8 mouse cellular contexts compared by ENCODE assay signal in genomic region chr12:32060247-32061089, GRCm38 (mm10). TPM values are rescaled to one million over a fixed set of nuclear protein-coding genes. Genes with fewer than 3 reads are reported as not detected.
DNase-seq lines count a peak whose midpoint lies in the region; ATAC-seq and TF ChIP-seq lines count a peak whose summit lies in the region.

No protein-coding gene starts in this region.

- no peak for TF ChIP-seq RAD21 in CH12.LX (IDR thresholded peaks at IDR 0.05; ENCODE audit: low read depth, low read length)

- no peaks in the 10 kb centered on the region for H3K9me3 ChIP-seq in kidney, embryonic 15.5 days (replicated peaks)
- H3K9me3 ChIP-seq in CH12.LX (replicated peaks; ENCODE audit: low read length): no peaks in the 10 kb centered on the region
- no peaks in the 10 kb centered on the region for H3K9me3 ChIP-seq in limb, embryonic 11.5 days (ENCODE audit: control insufficient read depth, low read length)

- no peak for TF ChIP-seq CTCF in CH12.LX (conservative IDR thresholded peaks at IDR 0.05 in 1 of 2, IDR thresholded peaks at IDR 0.05 in 1 of 2; ENCODE audit: low read depth in 2 of 2, low read length in 2 of 2)
- no peak for TF ChIP-seq CTCF in bone marrow macrophage, adult 2 months (IDR thresholded peaks at IDR 0.05; ENCODE audit: low read depth, low read length)

- H3K4me2 ChIP-seq in kidney, embryonic 15.5 days: peak overlapping the region; percentile 95
- H3K4me2 ChIP-seq in CH12.LX (ENCODE audit: insufficient read depth, low read depth, poor library complexity, severe bottlenecking): peak overlapping the region; percentile 45
- H3K4me2 ChIP-seq in limb, embryonic 11.5 days (ENCODE audit: low read depth, severe bottlenecking): peak overlapping the region; percentile 72

- peaks cover 2% of the 10 kb centered on the region; the same call in 1 of the 2 replicates for H3K27me3 ChIP-seq in kidney, embryonic 15.5 days
- H3K27me3 ChIP-seq in CH12.LX (replicated peaks): peaks cover 6% of the 10 kb centered on the region
- H3K27me3 ChIP-seq in limb, embryonic 11.5 days (ENCODE audit: control insufficient read depth, insufficient read depth, low read length): no peaks in the 10 kb centered on the region

- in situ Hi-C loops in CH12.LX (cut with MboI; ENCODE audit: low pct_ligation_motif_present, low pct_unique_long_range_greater_than_20kb, low sequenced_read_pairs): no loop called here

- peak overlapping the region; percentile 93 for H3K27ac ChIP-seq in kidney, embryonic 15.5 days
- H3K27ac ChIP-seq in CH12.LX (ENCODE audit: insufficient read depth, low read depth): peak overlapping the region; percentile 18; the same call in 1 of the 2 replicates
- peak overlapping the region; percentile 31; the same call in 1 of the 2 replicates for H3K27ac ChIP-seq in bone marrow macrophage, adult 2 months (ENCODE audit: insufficient read depth, low read depth, low read length)
- H3K27ac ChIP-seq in limb, embryonic 11.5 days (replicated peaks; ENCODE audit: low read depth, low read length): peak overlapping the region; percentile 89

- TF ChIP-seq POLR2A in CH12.LX (IDR thresholded peaks at IDR 0.05; ENCODE audit: low read depth, low read length): no peak
- TF ChIP-seq POLR2A in bone marrow macrophage, adult 2 months (IDR thresholded peaks at IDR 0.05; ENCODE audit: borderline replicate concordance, low read depth, low read length): no peak

- no peak for DNase-seq in kidney, postnatal 4 days
- peak; percentile 27 for DNase-seq in CH12.LX (ENCODE audit: extremely low read depth)
- peak; percentile 59 for DNase-seq in forelimb bud, embryonic 11.5 days (ENCODE audit: low read depth, low spot score)
- peak; percentile 81 for DNase-seq in limb, embryonic 11.5 days (ENCODE audit: low spot score)
- DNase-seq in ovary, adult 18-20 months (ENCODE audit: low spot score): no peak

- H3K9ac ChIP-seq in kidney, embryonic 15.5 days: peak overlapping the region; percentile 81
- H3K9ac ChIP-seq in CH12.LX (ENCODE audit: insufficient read depth, low read depth): peak overlapping the region; percentile 62
- peak overlapping the region; percentile 87 for H3K9ac ChIP-seq in limb, embryonic 11.5 days (ENCODE audit: low read length)

- H3K36me3 ChIP-seq in kidney, embryonic 15.5 days: no peaks in the 10 kb centered on the region
- no peaks in the 10 kb centered on the region for H3K36me3 ChIP-seq in CH12.LX (replicated peaks in 1 of 2; ENCODE audit: control insufficient read depth in 1 of 2, insufficient read depth in 1 of 2, low read length in 1 of 2)
- no peaks in the 10 kb centered on the region for H3K36me3 ChIP-seq in limb, embryonic 11.5 days (ENCODE audit: control insufficient read depth, insufficient read depth, low read length)

- peak overlapping the region; percentile 86 for H3K4me3 ChIP-seq in kidney, embryonic 15.5 days (replicated peaks)
- H3K4me3 ChIP-seq in CH12.LX (replicated peaks in 1 of 3; ENCODE audit: low read depth in 2 of 3, low read length in 2 of 3, poor library complexity in 1 of 3): peak overlapping the region; percentile 34 to 83 (median 56)
- H3K4me3 ChIP-seq in bone marrow macrophage, adult 2 months (ENCODE audit: insufficient read depth, low read length): peak overlapping the region; percentile 96
- peak overlapping the region; percentile 84 for H3K4me3 ChIP-seq in limb, embryonic 11.5 days (ENCODE audit: low read depth, low read length)

- no peak for TF ChIP-seq EP300 in CH12.LX (IDR thresholded peaks at IDR 0.05; ENCODE audit: low read length)

- H3K79me2 ChIP-seq in CH12.LX (replicated peaks; ENCODE audit: control insufficient read depth, extremely low read depth, insufficient read depth, poor library complexity, severe bottlenecking): no peaks in the 10 kb centered on the region

- dilution Hi-C loops in CH12.LX (cut with MboI; ENCODE audit: extremely low pct_ligation_motif_present, extremely low pct_unique_long_range_greater_than_20kb, low sequenced_read_pairs): no loop called here

- ATAC-seq in kidney, embryonic 15.5 days (replicated peaks; ENCODE audit: low FRiP score): peak; percentile 81
- peak; percentile 71 for ATAC-seq in limb, embryonic 11.5 days (ENCODE audit: insufficient number of reproducible peaks, low FRiP score, low TSS enrichment, low read depth)
- peak; percentile 19; the same call in 1 of the 2 replicates for ATAC-seq in monocyte, adult 5-6 weeks (replicated peaks; ENCODE audit: insufficient number of reproducible peaks, low FRiP score, low TSS enrichment, poor library complexity, severe bottlenecking)

- under 1% methylated on average over 66 of the region's 66 CpGs for whole genome bisulfite sequencing in kidney, embryonic 15.5 days
- 1% methylated on average over 57 of the region's 66 CpGs for WGBS in limb, embryonic 11.5 days

- H3K4me1 ChIP-seq in kidney, embryonic 15.5 days: peaks cover 11% of the 10 kb centered on the region
- peaks cover 7 to 23% of the 10 kb centered on the region in 2 experiments for H3K4me1 ChIP-seq in CH12.LX (ENCODE audit: control insufficient read depth in 1 of 2, insufficient read depth in 2 of 2)
- peaks cover 5% of the 10 kb centered on the region for H3K4me1 ChIP-seq in bone marrow macrophage, adult 2 months (ENCODE audit: control insufficient read depth, insufficient read depth, low read length)
- H3K4me1 ChIP-seq in limb, embryonic 11.5 days (ENCODE audit: control insufficient read depth, insufficient read depth, low read length): no peaks in the 10 kb centered on the region

TF ChIP-seq in CH12.LX, 34 proteins besides CTCF, POLR2A, EP300 and RAD21:
- TF ChIP-seq BHLHE40 (IDR thresholded peaks at IDR 0.05; ENCODE audit: low read depth, low read length) (no peak), CHD2 (IDR thresholded peaks at IDR 0.05; ENCODE audit: low read length) (no peak), NELFE (IDR thresholded peaks at IDR 0.05; ENCODE audit: low read depth, low read length) (no peak), POLR2AphosphoS2 (IDR thresholded peaks at IDR 0.05; ENCODE audit: low read depth, low read length) (no peak), MAX (IDR thresholded peaks at IDR 0.05; ENCODE audit: low read length) (no peak; the same call in none of the 2 replicates), ETS1 (conservative IDR thresholded peaks at IDR 0.05; ENCODE audit: low read depth, low read length) (no peak), ELF1 (IDR thresholded peaks at IDR 0.05; ENCODE audit: low read depth, low read length) (no peak), MYC (IDR thresholded peaks at IDR 0.05; ENCODE audit: low read depth, low read length) (no peak), RCOR1 (conservative IDR thresholded peaks at IDR 0.05; ENCODE audit: low read depth, low read length) (no peak), USF1 (IDR thresholded peaks at IDR 0.05; ENCODE audit: low read depth, low read length) (no peak)

RNA-seq across cellular contexts. Expression of gene Prkar2b, which starts 0.6 kb away (rescaled TPM):
- 21.1 and 22.7 TPM in 2 replicates for polyA plus RNA-seq in kidney, embryonic 15.5 days (2015; fragmentation: Nextera tagmentation; extraction: Ambion mirVana)
- 2.4 and 2.5 TPM in 2 replicates for total RNA-seq in CH12.LX (2012; rRNA removed)
- total RNA-seq in CH12.LX (2014; rRNA removed): 6.1 and 6.3 TPM in 2 replicates
- polyA plus RNA-seq in CH12.LX (2012; ENCODE audit: insufficient read length, low read depth): 2.9 and 4.9 TPM in 2 replicates
- polyA plus RNA-seq in bone marrow macrophage, adult 2 months (2012; ENCODE audit: insufficient read depth, insufficient read length, missing spikeins): 18.7 and 19.4 TPM in 2 replicates
- polyA plus RNA-seq in limb, embryonic 11.5 days (2014; fragmentation: Nextera tagmentation; extraction: Ambion mirVana): 30.4 and 31.6 TPM in 2 replicates
- total RNA-seq in monocyte, adult 5-6 weeks (2017): 7.4 to 40.0 TPM (median 13.8 TPM) in 3 replicates

Comparison
In these comparisons a context has a peak if more than half of its experiments do, and no peak if none do; other contexts are left out.
1. ATAC-seq: peak in every context shown above with its lines; median percentile 81 in kidney, embryonic 15.5 days; 71 in limb, embryonic 11.5 days; 19 in monocyte, adult 5-6 weeks.
2. H3K27ac ChIP-seq: peak in every context shown above with its lines; median percentile 93 in kidney, embryonic 15.5 days; 89 in limb, embryonic 11.5 days; 31 in bone marrow macrophage, adult 2 months; 18 in CH12.LX.
3. H3K4me2 ChIP-seq: peak in every context shown above with its lines; median percentile 95 in kidney, embryonic 15.5 days; 72 in limb, embryonic 11.5 days; 45 in CH12.LX.
4. DNase-seq: peak in CH12.LX (single experiment), forelimb bud, embryonic 11.5 days (single experiment) and limb, embryonic 11.5 days (single experiment); none in kidney, postnatal 4 days (0 of 2) and ovary, adult 18-20 months (single experiment).
5. Peak in every context shown above with its lines, with median percentiles within 50 percentile points of each other: H3K4me3 ChIP-seq and H3K9ac ChIP-seq.